Mouse (Mus musculus) heart, embryonic 14.5 days (tissue): Measurements from ENCODE around the gene Sorcs3. TPM values are rescaled to one million over a fixed set of nuclear protein-coding genes. Genes with fewer than 3 reads are reported as not detected.
A peak's percentile ranks its signal among the peaks of the same experiment; 100 is the strongest.

Source experiments
- ATAC-seq: fragments of 200-750 bp; cut with Nextera tagmentation; 2 replicates; pipeline ENCODE4 v1.8.0; 2017; ENCODE audit warnings: low read depth, moderate TSS enrichment; ENCODE audit not compliant: insufficient number of reproducible peaks, insufficient read depth, low FRiP score
- H3K27ac ChIP-seq, 2 experiments: fragments of 200-500 bp in 1 of 2; fragments of 300-500 bp in 1 of 2; sonication (generic) in 1 of 2; replicated peaks in 1 of 2; 2 replicates each; pipeline ENCODE4 v1.5.1; 2012 to 2014; ENCODE audit warnings: low read depth in 2 of 2, low read length in 2 of 2, control low read depth in 1 of 2, mild to moderate bottlenecking in 1 of 2, mixed read lengths in 1 of 2; ENCODE audit not compliant: control insufficient read depth in 1 of 2, insufficient read depth in 1 of 2
- H3K27me3 ChIP-seq: fragments of 300-500 bp; sonication (generic); 2 replicates; pipeline ENCODE4 v1.6.1; 2014; ENCODE audit warnings: mild to moderate bottlenecking, low read length, control low read depth; ENCODE audit not compliant: control insufficient read depth, insufficient read depth
- H3K36me3 ChIP-seq: fragments of 300-500 bp; sonication (generic); 2 replicates; pipeline ENCODE4 v1.6.1; 2014; ENCODE audit warnings: mild to moderate bottlenecking, control low read depth, low read length, mixed read lengths; ENCODE audit not compliant: control insufficient read depth, insufficient read depth
- H3K4me1 ChIP-seq, 2 experiments: fragments of 200-500 bp in 1 of 2; fragments of 300-500 bp in 1 of 2; sonication (generic) in 1 of 2; 2 replicates each; pipeline ENCODE4 v1.6.1; 2012 to 2014; ENCODE audit warnings: low read length in 2 of 2, control low read depth in 1 of 2, mixed read lengths in 1 of 2; ENCODE audit not compliant: control insufficient read depth in 2 of 2, insufficient read depth in 2 of 2
- H3K4me2 ChIP-seq: fragments of 300-500 bp; sonication (generic); 2 replicates; pipeline ENCODE4 v1.6.1; 2014; ENCODE audit warnings: mild to moderate bottlenecking, low read length
- H3K4me3 ChIP-seq, 2 experiments: fragments of 200-500 bp in 1 of 2; fragments of 300-500 bp in 1 of 2; sonication (generic) in 1 of 2; 2 replicates each; pipeline ENCODE4 v1.5.1; 2012 to 2014; ENCODE audit warnings: low read length in 2 of 2, mild to moderate bottlenecking in 2 of 2, control low read depth in 1 of 2, low read depth in 1 of 2, moderate library complexity in 1 of 2; ENCODE audit not compliant: control insufficient read depth in 1 of 2, insufficient read depth in 1 of 2
- H3K9ac ChIP-seq: fragments of 300-500 bp; sonication (generic); 2 replicates; pipeline ENCODE4 v1.6.1; 2014; ENCODE audit warnings: mild to moderate bottlenecking, low read length
- H3K9me3 ChIP-seq: fragments of 300-500 bp; sonication (generic); 2 replicates; pipeline ENCODE4 v1.6.1; 2016; ENCODE audit warnings: low read length, control low read depth; ENCODE audit not compliant: control insufficient read depth
- WGBS: fragments of 180-500 bp; shearing (Covaris S2); extraction: QIAGEN DNeasy Blood & Tissue Kit; methylation state at CpG from one replicate; pipeline ENCODE4 v1.1.7; 2014; 5-methylcytosine and 5-hydroxymethylcytosine counted together
- polyA plus RNA-seq: library from polyadenylated mRNA; unstranded; fragments of >200 nt; fragmentation: Nextera tagmentation; extraction: Ambion mirVana; gene quantifications from 2 replicates; pipeline ENCODE4 v1.2.1, GENCODE M21; 2014

Gene Sorcs3
- polyA plus RNA-seq, 1 experiment from 2014 or later, result 0.39 TPM

GRCm38 (mm10) chr19:48244036-48244435, 38.2 kb downstream of the Sorcs3 start:
- Histone ChIP-seq H3K27ac (no peak overlapping the region), H3K4me1 (no peaks in the 10 kb centered on the region), H3K4me3 (no peak overlapping the region), H3K27me3 (no peaks in the 10 kb centered on the region), H3K36me3 (no peaks in the 10 kb centered on the region), H3K4me2 (no peak overlapping the region), H3K9ac (no peak overlapping the region), H3K9me3 (no peaks in the 10 kb centered on the region)
- ATAC-seq, result no peak
- whole genome bisulfite sequencing, result 69% methylated on average over 3 of the region's 3 CpGs

- H3K27ac ChIP-seq, result no peak overlapping the region
- no peak overlapping the region for H3K4me3 ChIP-seq
- no peaks in the 10 kb centered on the region for H3K36me3 ChIP-seq
- H3K4me2 ChIP-seq, result no peak overlapping the region
- H3K9me3 ChIP-seq, result no peaks in the 10 kb centered on the region
- WGBS, result 59% methylated on average over 7 of the region's 7 CpGs
- H3K9ac ChIP-seq, result no peak overlapping the region
- H3K27me3 ChIP-seq, result no peaks in the 10 kb centered on the region
- ATAC-seq, result no peak
- H3K4me1 ChIP-seq, result no peaks in the 10 kb centered on the region
These were observed 53.4 kb downstream of the Sorcs3 start for GRCm38 (mm10) chr19:48259223-48259622.

- no peaks in the 10 kb centered on the region for H3K9me3 ChIP-seq
- WGBS, result 77% methylated on average over 8 of the region's 8 CpGs
- H3K36me3 ChIP-seq, result no peaks in the 10 kb centered on the region
- no peak overlapping the region for H3K9ac ChIP-seq
- no peak overlapping the region for H3K4me3 ChIP-seq
- H3K27ac ChIP-seq, result no peak overlapping the region
- H3K4me2 ChIP-seq, result no peak overlapping the region
- no peaks in the 10 kb centered on the region for H3K27me3 ChIP-seq
- no peak for ATAC-seq
- H3K4me1 ChIP-seq, result no peaks in the 10 kb centered on the region
These were observed 54.8 kb downstream of the Sorcs3 start for GRCm38 (mm10) chr19:48260671-48261070.

- ATAC-seq, result no peak
- Histone ChIP-seq H3K4me3 (no peak overlapping the region), H3K27ac (no peak overlapping the region), H3K27me3 (no peaks in the 10 kb centered on the region), H3K4me2 (no peak overlapping the region), H3K36me3 (no peaks in the 10 kb centered on the region), H3K9me3 (no peaks in the 10 kb centered on the region), H3K9ac (no peak overlapping the region), H3K4me1 (no peaks in the 10 kb centered on the region)
- WGBS, result 76% methylated on average over 5 of the region's 5 CpGs
These were observed 57.9 kb downstream of the Sorcs3 start for GRCm38 (mm10) chr19:48263750-48264149.

- H3K9ac ChIP-seq, result no peak overlapping the region
- H3K4me2 ChIP-seq, result no peak overlapping the region
- H3K4me1 ChIP-seq, result peaks cover 5 to 9% of the 10 kb centered on the region in 2 experiments
- no peak for ATAC-seq
- 71% methylated on average over 8 of the region's 8 CpGs for WGBS
- no peaks in the 10 kb centered on the region for H3K36me3 ChIP-seq
- H3K27me3 ChIP-seq, result no peaks in the 10 kb centered on the region
- no peaks in the 10 kb centered on the region for H3K9me3 ChIP-seq
- H3K27ac ChIP-seq, result no peak overlapping the region
- H3K4me3 ChIP-seq, result no peak overlapping the region
These were observed 74.4 kb downstream of the Sorcs3 start for GRCm38 (mm10) chr19:48280273-48280672.

- Histone ChIP-seq H3K9me3 (no peaks in the 10 kb centered on the region), H3K9ac (no peak overlapping the region), H3K4me3 (no peak overlapping the region), H3K27ac (no peak overlapping the region), H3K4me2 (peak overlapping the region; percentile 25; the same call in 1 of the 2 replicates), H3K27me3 (no peaks in the 10 kb centered on the region), H3K36me3 (no peaks in the 10 kb centered on the region), H3K4me1 (peaks cover 5 to 9% of the 10 kb centered on the region in 2 experiments)
- no peak for ATAC-seq
- 87% methylated on average over 6 of the region's 6 CpGs for WGBS
These were observed 76.4 kb downstream of the Sorcs3 start for GRCm38 (mm10) chr19:48282250-48282649.

- no peak for ATAC-seq
- H3K36me3 ChIP-seq, result no peaks in the 10 kb centered on the region
- no peak overlapping the region for H3K9ac ChIP-seq
- H3K9me3 ChIP-seq, result no peaks in the 10 kb centered on the region
- no peaks in the 10 kb centered on the region for H3K27me3 ChIP-seq
- no peak overlapping the region for H3K27ac ChIP-seq
- H3K4me3 ChIP-seq, result no peak overlapping the region
- H3K4me1 ChIP-seq, result peaks cover 5 to 9% of the 10 kb centered on the region in 2 experiments
- H3K4me2 ChIP-seq, result no peak overlapping the region
- 44% methylated on average over 4 of the region's 4 CpGs for WGBS
These were observed 77.4 kb downstream of the Sorcs3 start for GRCm38 (mm10) chr19:48283217-48283616.

GRCm38 (mm10) chr19:48285602-48286225, 79.9 kb downstream of the Sorcs3 start:
- WGBS, result 71% methylated on average over 10 of the region's 10 CpGs
- Histone ChIP-seq H3K9me3 (no peaks in the 10 kb centered on the region), H3K4me3 (no peak overlapping the region), H3K27me3 (no peaks in the 10 kb centered on the region), H3K9ac (no peak overlapping the region), H3K4me1 (peaks cover 5 to 9% of the 10 kb centered on the region in 2 experiments), H3K36me3 (no peaks in the 10 kb centered on the region), H3K4me2 (no peak overlapping the region), H3K27ac (no peak overlapping the region)
- no peak for ATAC-seq
